Mouse (Mus musculus): ENCODE measurements around the gene AI413582. TPM values are rescaled to one million over a fixed set of nuclear protein-coding genes. Genes with fewer than 3 reads are reported as not detected.

Gene AI413582
- polyA plus RNA-seq, 1 experiment from 2014 or later = 17.4 TPM

- H3K36me3 ChIP-seq (ENCODE audit: control insufficient read depth, insufficient read depth, low read length) = no peaks in the 10 kb centered on the region
- no peak within 1 kb of the TSS for H3K9ac ChIP-seq (ENCODE audit: low read depth, low read length)
- 94% methylated on average over 5 of the region's 5 CpGs for WGBS
- H3K27me3 ChIP-seq (ENCODE audit: control insufficient read depth, insufficient read depth, low read length) = peaks cover 18% of the 10 kb centered on the region
- H3K4me2 ChIP-seq (replicated peaks; ENCODE audit: low read depth, low read length) = peak within 1 kb of the TSS; percentile 26; the same call in 1 of the 2 replicates
- ATAC-seq (ENCODE audit: low FRiP score, low TSS enrichment) = no peak
- 0 out of 2 replicates have a peak, but pooled peaks cover 5% of the 10 kb centered on the region for H3K9me3 ChIP-seq (ENCODE audit: control insufficient read depth, low read length)
- no peaks in the 10 kb centered on the region for H3K4me1 ChIP-seq (ENCODE audit: control insufficient read depth, insufficient read depth, low read length)
- H3K4me3 ChIP-seq (ENCODE audit: low read length) = peak within 1 kb of the TSS; percentile 9; the same call in 1 of the 2 replicates
- no peak within 1 kb of the TSS for H3K27ac ChIP-seq (ENCODE audit: low read depth, low read length)
Measured at GRCm38 (mm10) chr17:27521303-27521702, 44.3 kb downstream of the AI413582 start, which contains the start of gene Grm4. Grm4 (minus strand) TSS chr17:27521403.

GRCm38 (mm10) chr17:27520557-27520956 lies 45.0 kb downstream of the AI413582 start:
- H3K4me2 ChIP-seq (replicated peaks; ENCODE audit: low read depth, low read length) = peak overlapping the region; percentile 26; the same call in 1 of the 2 replicates
- H3K27ac ChIP-seq (ENCODE audit: low read depth, low read length) = no peak overlapping the region
- H3K9ac ChIP-seq (ENCODE audit: low read depth, low read length) = no peak overlapping the region
- peak overlapping the region; percentile 9; the same call in 1 of the 2 replicates for H3K4me3 ChIP-seq (ENCODE audit: low read length)
- 0 out of 2 replicates have a peak, but pooled peaks cover 1% of the 10 kb centered on the region for H3K9me3 ChIP-seq (ENCODE audit: control insufficient read depth, low read length)
- peaks cover 24% of the 10 kb centered on the region for H3K27me3 ChIP-seq (ENCODE audit: control insufficient read depth, insufficient read depth, low read length)
- 0 out of 2 replicates have a peak, but pooled peaks have one; percentile 17 for ATAC-seq (ENCODE audit: low FRiP score, low TSS enrichment)
- under 1% methylated on average over 27 of the region's 27 CpGs for WGBS
- no peaks in the 10 kb centered on the region for H3K4me1 ChIP-seq (ENCODE audit: control insufficient read depth, insufficient read depth, low read length)
- no peaks in the 10 kb centered on the region for H3K36me3 ChIP-seq (ENCODE audit: control insufficient read depth, insufficient read depth, low read length)

- no peaks in the 10 kb centered on the region for H3K9me3 ChIP-seq (ENCODE audit: control insufficient read depth, low read length)
- ATAC-seq (ENCODE audit: low FRiP score, low TSS enrichment) = no peak; the same call in 1 of the 2 replicates
Measured at GRCm38 (mm10) chr17:27518700-27519595, 46.6 kb downstream of the AI413582 start.

DNA sequence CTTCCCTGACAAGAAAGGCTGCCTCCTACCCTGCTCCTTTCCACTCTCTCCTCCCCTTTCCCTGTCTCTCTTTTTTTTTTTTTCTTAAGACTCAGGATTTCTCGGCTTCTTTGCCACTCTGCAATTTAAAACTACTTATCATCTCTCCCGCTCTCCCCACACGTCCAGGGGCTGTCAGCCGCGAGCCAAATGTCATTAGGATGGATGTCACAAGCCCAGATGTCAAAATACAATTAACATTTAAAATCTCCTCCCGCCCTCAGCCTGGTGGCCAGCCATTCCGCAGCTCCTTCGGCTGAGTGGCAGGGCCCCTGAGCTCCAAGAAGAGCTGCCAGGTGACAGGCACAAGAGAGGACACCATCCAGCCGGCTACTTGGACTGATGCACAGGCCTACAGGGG lies 47.3 kb downstream of the AI413582 start:
- no peak overlapping the region for H3K9ac ChIP-seq (ENCODE audit: low read depth, low read length)
- no peaks in the 10 kb centered on the region for H3K36me3 ChIP-seq (ENCODE audit: control insufficient read depth, insufficient read depth, low read length)
- WGBS = 24% methylated on average over 9 of the region's 9 CpGs
- peaks cover 45% of the 10 kb centered on the region for H3K27me3 ChIP-seq (ENCODE audit: control insufficient read depth, insufficient read depth, low read length)
- no peak overlapping the region for H3K4me2 ChIP-seq (replicated peaks; ENCODE audit: low read depth, low read length)
- no peaks in the 10 kb centered on the region for H3K9me3 ChIP-seq (ENCODE audit: control insufficient read depth, low read length)
- no peak for ATAC-seq (ENCODE audit: low FRiP score, low TSS enrichment)
- no peak overlapping the region for H3K4me3 ChIP-seq (ENCODE audit: low read length)
- no peak overlapping the region for H3K27ac ChIP-seq (ENCODE audit: low read depth, low read length)
- H3K4me1 ChIP-seq (ENCODE audit: control insufficient read depth, insufficient read depth, low read length) = peaks cover 6% of the 10 kb centered on the region

More at GRCm38 (mm10) chr17:27518700-27519595, 46.6 kb downstream of the AI413582 start:
- Histone ChIP-seq H3K27ac (ENCODE audit: low read depth, low read length) (no peak overlapping the region), H3K27me3 (ENCODE audit: control insufficient read depth, insufficient read depth, low read length) (peaks cover 38% of the 10 kb centered on the region), H3K4me2 (replicated peaks; ENCODE audit: low read depth, low read length) (no peak overlapping the region), H3K36me3 (ENCODE audit: control insufficient read depth, insufficient read depth, low read length) (no peaks in the 10 kb centered on the region), H3K9ac (ENCODE audit: low read depth, low read length) (no peak overlapping the region), H3K4me1 (ENCODE audit: control insufficient read depth, insufficient read depth, low read length) (peaks cover under 1% of the 10 kb centered on the region; the same call in 1 of the 2 replicates), H3K4me3 (ENCODE audit: low read length) (no peak overlapping the region)
- WGBS = 41% methylated on average over 15 of the region's 15 CpGs

- H3K4me1 ChIP-seq (ENCODE audit: control insufficient read depth, insufficient read depth, low read length) = peaks cover 11% of the 10 kb centered on the region
- H3K27ac ChIP-seq (ENCODE audit: low read depth, low read length) = no peak overlapping the region
- WGBS = 33% methylated on average over 27 of the region's 27 CpGs
- H3K4me2 ChIP-seq (replicated peaks; ENCODE audit: low read depth, low read length) = no peak overlapping the region; the same call in 1 of the 2 replicates
- no peaks in the 10 kb centered on the region for H3K9me3 ChIP-seq (ENCODE audit: control insufficient read depth, low read length)
- peaks cover 67% of the 10 kb centered on the region for H3K27me3 ChIP-seq (ENCODE audit: control insufficient read depth, insufficient read depth, low read length)
- H3K9ac ChIP-seq (ENCODE audit: low read depth, low read length) = no peak overlapping the region
- H3K4me3 ChIP-seq (ENCODE audit: low read length) = peak overlapping the region; percentile 45
- ATAC-seq (ENCODE audit: low FRiP score, low TSS enrichment) = no peak
- no peaks in the 10 kb centered on the region for H3K36me3 ChIP-seq (ENCODE audit: control insufficient read depth, insufficient read depth, low read length)
Measured at GRCm38 (mm10) chr17:27513916-27514762, 51.4 kb downstream of the AI413582 start.

Other genes starting within 250 kb of the AI413582 start
- 0.50 and 1.6 TPM in 2 replicates for gene Grm4, start 44.4 kb downstream of the AI413582 start, polyA plus RNA-seq (2014; fragmentation: Nextera tagmentation; extraction: Ambion mirVana)
- gene Hmga1, start 9.3 kb downstream of the AI413582 start, polyA plus RNA-seq (2014; fragmentation: Nextera tagmentation; extraction: Ambion mirVana) = 351 and 355 TPM in 2 replicates
- gene Nudt3, start 57.7 kb upstream of the AI413582 start, polyA plus RNA-seq (2014; fragmentation: Nextera tagmentation; extraction: Ambion mirVana) = 32.2 and 74.9 TPM in 2 replicates
- gene RPS10-NUDT3, start 69.5 kb upstream of the AI413582 start, polyA plus RNA-seq (2014; fragmentation: Nextera tagmentation; extraction: Ambion mirVana) = not detected in 2 replicates
- gene Rps10, start 70.9 kb upstream of the AI413582 start, polyA plus RNA-seq (2014; fragmentation: Nextera tagmentation; extraction: Ambion mirVana) = 1,163 and 1,521 TPM in 2 replicates
- 1.3 and 1.7 TPM in 2 replicates for gene Pacsin1, start 89.8 kb upstream of the AI413582 start, polyA plus RNA-seq (2014; fragmentation: Nextera tagmentation; extraction: Ambion mirVana)
- gene Spdef, start 163.2 kb upstream of the AI413582 start, polyA plus RNA-seq (2014; fragmentation: Nextera tagmentation; extraction: Ambion mirVana) = 0.19 and 0.20 TPM in 2 replicates

Measured in kidney, embryonic 14.5 days (tissue).